Comparison of ENCODE assay signal across 19 mouse cellular contexts in genomic region chr17:87118966-87119526, GRCm38 (mm10). TPM values are rescaled to one million over a fixed set of nuclear protein-coding genes. Genes with fewer than 3 reads are reported as not detected.
DNase-seq lines count a peak whose midpoint lies in the region; ATAC-seq and TF ChIP-seq lines count a peak whose summit lies in the region.
"Had no signal": no experiment of that assay in that cellular context is flagged by ENCODE, and none has a peak within 500 bp of the region (broad histone marks: within the 10 kb centered on the region; RNA-seq: fewer than 3 reads in every experiment).

No protein-coding gene starts in this region.

- in situ Hi-C loops in CH12.LX (cut with MboI; ENCODE audit: low pct_ligation_motif_present, low pct_unique_long_range_greater_than_20kb, low sequenced_read_pairs): no loop called here

- TF ChIP-seq CTCF in CH12.LX (conservative IDR thresholded peaks at IDR 0.05 in 1 of 2, IDR thresholded peaks at IDR 0.05 in 1 of 2; ENCODE audit: low read depth in 2 of 2, low read length in 2 of 2): no peak

- H3K9me3 ChIP-seq in CH12.LX (replicated peaks; ENCODE audit: low read length): no peaks in the 10 kb centered on the region
- H3K9me3 ChIP-seq: heart, embryonic 10.5 days; limb, embryonic 13.5 days; neural tube, embryonic 12.5 days had no signal

- H3K4me2 ChIP-seq in CH12.LX (ENCODE audit: insufficient read depth, low read depth, poor library complexity, severe bottlenecking): peak overlapping the region; percentile 75
- H3K4me2 ChIP-seq: forebrain, embryonic 15.5 days; hindbrain, embryonic 14.5 days; limb, embryonic 13.5 days; neural tube, embryonic 12.5 days had no signal

- DNase-seq in B cell, adult 2 months: peak; percentile 62 to 69
- peak; percentile 87 for DNase-seq in CH12.LX (ENCODE audit: extremely low read depth)
- DNase-seq in induced T-regulatory cell, adult 2 months (ENCODE audit: low read depth): peak; percentile 86
- DNase-seq in naive thymus-derived CD4-positive, alpha-beta T cell, adult 2 months (ENCODE audit: low read depth): peak; percentile 17
- DNase-seq in thymus, postnatal 25 days: no peak
- no peak for DNase-seq in adrenal gland, adult (ENCODE audit: inconsistent age in 2 of 2, low spot score in 1 of 2)
- DNase-seq: adrenal gland, postnatal 14 days; cerebellum, postnatal 10 days; heart, postnatal 14 days; kidney, adult 2 months; kidney, postnatal 4 days; thymus, postnatal 36 days had no signal

- no peaks in the 10 kb centered on the region for H3K79me2 ChIP-seq in CH12.LX (replicated peaks; ENCODE audit: control insufficient read depth, extremely low read depth, insufficient read depth, poor library complexity, severe bottlenecking)

- peak; percentile 96 for TF ChIP-seq EP300 in CH12.LX (IDR thresholded peaks at IDR 0.05; ENCODE audit: low read length)

- H3K9ac ChIP-seq in CH12.LX (ENCODE audit: insufficient read depth, low read depth): no peak overlapping the region
- H3K9ac ChIP-seq: forebrain, embryonic 15.5 days; hindbrain, embryonic 14.5 days; limb, embryonic 13.5 days; neural tube, embryonic 12.5 days had no signal

- H3K27me3 ChIP-seq in CH12.LX (replicated peaks): no peaks in the 10 kb centered on the region
- H3K27me3 ChIP-seq: forebrain, embryonic 15.5 days; limb, embryonic 13.5 days; neural tube, embryonic 12.5 days had no signal

- no peak for TF ChIP-seq POLR2A in CH12.LX (IDR thresholded peaks at IDR 0.05; ENCODE audit: low read depth, low read length)

- peak overlapping the region; percentile 37 for H3K27ac ChIP-seq in CH12.LX (ENCODE audit: insufficient read depth, low read depth)
- H3K27ac ChIP-seq: forebrain, embryonic 15.5 days; heart, embryonic 10.5 days; hindbrain, embryonic 14.5 days; limb, embryonic 13.5 days; neural tube, embryonic 12.5 days had no signal

- TF ChIP-seq RAD21 in CH12.LX (IDR thresholded peaks at IDR 0.05; ENCODE audit: low read depth, low read length): no peak

- peak overlapping the region in 1 of 3 experiments; percentile 10 for H3K4me3 ChIP-seq in CH12.LX (replicated peaks in 1 of 3; ENCODE audit: low read depth in 2 of 3, low read length in 2 of 3, poor library complexity in 1 of 3)
- H3K4me3 ChIP-seq: forebrain, embryonic 15.5 days; heart, embryonic 10.5 days; limb, embryonic 13.5 days; neural tube, embryonic 12.5 days had no signal

- no peaks in the 10 kb centered on the region for H3K36me3 ChIP-seq in CH12.LX (replicated peaks in 1 of 2; ENCODE audit: control insufficient read depth in 1 of 2, insufficient read depth in 1 of 2, low read length in 1 of 2)
- H3K36me3 ChIP-seq: forebrain, embryonic 15.5 days; neural tube, embryonic 12.5 days had no signal

- H3K4me1 ChIP-seq in CH12.LX (ENCODE audit: control insufficient read depth in 1 of 2, insufficient read depth in 2 of 2): peaks cover 15 to 35% of the 10 kb centered on the region in 2 experiments
- H3K4me1 ChIP-seq: heart, embryonic 10.5 days; neural tube, embryonic 12.5 days had no signal

- dilution Hi-C loops in CH12.LX (cut with MboI; ENCODE audit: extremely low pct_ligation_motif_present, extremely low pct_unique_long_range_greater_than_20kb, low sequenced_read_pairs): no loop called here

- no peak for ATAC-seq in erythroid progenitor cell, adult 5-6 weeks (replicated peaks; ENCODE audit: low FRiP score, poor library complexity, severe bottlenecking)
- ATAC-seq: forebrain, embryonic 15.5 days; midbrain, embryonic 16.5 days had no signal

TF ChIP-seq in CH12.LX, 34 proteins besides CTCF, POLR2A, EP300 and RAD21:
- TF ChIP-seq MEF2A (IDR thresholded peaks at IDR 0.05; ENCODE audit: borderline replicate concordance, low read depth, low read length): peak; percentile 94
- peak; percentile 100 for TF ChIP-seq IRF4 (IDR thresholded peaks at IDR 0.05; ENCODE audit: low read depth, low read length)
- no peak for TF ChIP-seq USF2 (conservative IDR thresholded peaks at IDR 0.05; ENCODE audit: low read depth, low read length)
- TF ChIP-seq KAT2A (IDR thresholded peaks at IDR 0.05; ENCODE audit: insufficient replicate concordance, low read length): 0 out of 2 replicates have a peak, but pooled peaks have one; percentile 53
- TF ChIP-seq RCOR1 (conservative IDR thresholded peaks at IDR 0.05; ENCODE audit: low read depth, low read length): peak; percentile 99
- TF ChIP-seq ELF1 (IDR thresholded peaks at IDR 0.05; ENCODE audit: low read depth, low read length): peak; percentile 48; the same call in 1 of the 2 replicates
- TF ChIP-seq ZC3H11A (IDR thresholded peaks at IDR 0.05; ENCODE audit: low read depth, low read length): no peak
- TF ChIP-seq POLR2AphosphoS2 (IDR thresholded peaks at IDR 0.05; ENCODE audit: low read depth, low read length): peak; percentile 30; the same call in 1 of the 2 replicates
- TF ChIP-seq BHLHE40 (IDR thresholded peaks at IDR 0.05; ENCODE audit: low read depth, low read length): peak; percentile 85
- TF ChIP-seq ETS1 (conservative IDR thresholded peaks at IDR 0.05; ENCODE audit: low read depth, low read length): peak; percentile 99
- no peak for TF ChIP-seq TBP (conservative IDR thresholded peaks at IDR 0.05; ENCODE audit: low read depth, low read length)
- TF ChIP-seq MAZ (IDR thresholded peaks at IDR 0.05; ENCODE audit: low read depth, low read length): 0 out of 2 replicates have a peak, but pooled peaks have one; percentile 51
- TF ChIP-seq MXI1 (IDR thresholded peaks at IDR 0.05; ENCODE audit: low read depth, low read length): peak; percentile 86
- peak; percentile 88 for TF ChIP-seq MAX (IDR thresholded peaks at IDR 0.05; ENCODE audit: low read length)
- TF ChIP-seq ZNF384 (IDR thresholded peaks at IDR 0.05; ENCODE audit: low read depth, low read length): 0 out of 2 replicates have a peak, but pooled peaks have one; percentile 20
- peak; percentile 7; the same call in 1 of the 2 replicates for TF ChIP-seq SMC3 (IDR thresholded peaks at IDR 0.05; ENCODE audit: low read depth, low read length)
- TF ChIP-seq ZKSCAN1 (IDR thresholded peaks at IDR 0.05; ENCODE audit: borderline replicate concordance, low read depth, low read length): no peak
- TF ChIP-seq GABPA (IDR thresholded peaks at IDR 0.05; ENCODE audit: insufficient replicate concordance, low read depth, low read length): no peak
- TF ChIP-seq CHD1 (IDR thresholded peaks at IDR 0.05; ENCODE audit: low read depth, low read length): no peak
- TF ChIP-seq HCFC1 (IDR thresholded peaks at IDR 0.05; ENCODE audit: low read depth, low read length): peak; percentile 48; the same call in 1 of the 2 replicates
- TF ChIP-seq NELFE (IDR thresholded peaks at IDR 0.05; ENCODE audit: low read depth, low read length): no peak
- peak; percentile 93 for TF ChIP-seq JUN (IDR thresholded peaks at IDR 0.05; ENCODE audit: insufficient read depth, low read depth, low read length)
- TF ChIP-seq UBTF (IDR thresholded peaks at IDR 0.05; ENCODE audit: low read depth, low read length): no peak
- no peak; the same call in 1 of the 2 replicates for TF ChIP-seq NRF1 (IDR thresholded peaks at IDR 0.05; ENCODE audit: low read depth, low read length)
- TF ChIP-seq USF1 (IDR thresholded peaks at IDR 0.05; ENCODE audit: low read depth, low read length): no peak
- TF ChIP-seq JUND (conservative IDR thresholded peaks at IDR 0.05; ENCODE audit: low read depth, low read length): peak; percentile 98
- peak; percentile 93 for TF ChIP-seq MYC (IDR thresholded peaks at IDR 0.05; ENCODE audit: low read depth, low read length)
- 0 out of 2 replicates have a peak, but pooled peaks have one; percentile 64 for TF ChIP-seq E2F4 (IDR thresholded peaks at IDR 0.05; ENCODE audit: insufficient replicate concordance, low read depth, low read length)
- no peak for TF ChIP-seq PAX5 (IDR thresholded peaks at IDR 0.05; ENCODE audit: low read length)
- TF ChIP-seq CHD2 (IDR thresholded peaks at IDR 0.05; ENCODE audit: low read length): peak; percentile 84
- TF ChIP-seq MAFK (IDR thresholded peaks at IDR 0.05; ENCODE audit: insufficient replicate concordance, low read length): peak; percentile 89
- no peak for TF ChIP-seq ZMIZ1 (IDR thresholded peaks at IDR 0.05; ENCODE audit: low read depth, low read length)
- TF ChIP-seq SIN3A (IDR thresholded peaks at IDR 0.05; ENCODE audit: low read length): peak; percentile 96
- TF ChIP-seq TCF12 (IDR thresholded peaks at IDR 0.05; ENCODE audit: low read depth, low read length): peak; percentile 82

RNA-seq across cellular contexts. Expression of gene Socs5, which starts 11.6 kb away (rescaled TPM):
- total RNA-seq in CH12.LX (2012; rRNA removed) (0.50 and 0.85 TPM in 2 replicates), CH12.LX (2014; rRNA removed) (0.52 and 0.55 TPM in 2 replicates)
- 0.80 and 0.86 TPM in 2 replicates for polyA plus RNA-seq in CH12.LX (2012; ENCODE audit: insufficient read length, low read depth)
- total RNA-seq in erythroid progenitor cell, adult 5-6 weeks (2015; ENCODE audit: low replicate concordance): 0.84 and 4.0 TPM in 2 replicates
- total RNA-seq in erythroid progenitor cell, adult 5-6 weeks (2017; ENCODE audit: low replicate concordance): 1.2 TPM in 1 of 2 replicates, not detected in the other

Comparison
In these comparisons a context has a peak if more than half of its experiments do, and no peak if none do; other contexts are left out.
1. DNase-seq: peak in B cell, adult 2 months (2 of 2), CH12.LX (single experiment), induced T-regulatory cell, adult 2 months (single experiment) and naive thymus-derived CD4-positive, alpha-beta T cell, adult 2 months (single experiment); none in thymus, postnatal 25 days (single experiment) and adrenal gland, adult (0 of 2).